Mouse (Mus musculus): ENCODE results near the gene Ube2l6. TPM values are rescaled to one million over a fixed set of nuclear protein-coding genes. Genes with fewer than 3 reads are reported as not detected.

Gene Ube2l6
- 25.2 TPM for polyA plus RNA-seq (2014; fragmentation: Illumina TruSeq; extraction: RNeasy Lipid Tissue Mini Kit (QIAGEN cat#74804))

GRCm38 (mm10) chr2:84798493-84798921 is at the start of gene Ube2l6:
Gene Ube2l6, plus strand, starts transcription at chr2:84798828.

GRCm38 (mm10) chr2:84775241-84775640 is 23.4 kb upstream of the Ube2l6 start, which contains the start of gene Serping1:
Gene Serping1, minus strand, starts transcription at chr2:84775444.

GRCm38 (mm10) chr2:84822552-84822951 is 23.9 kb downstream of the Ube2l6 start, which contains the start of gene Smtnl1:
Gene Smtnl1, minus strand, starts transcription at chr2:84822652.

GRCm38 (mm10) chr2:84826488-84827282 is 28.1 kb downstream of the Ube2l6 start, which contains the start of gene Timm10:
Gene Timm10, plus strand, starts transcription at chr2:84826997.

GRCm38 (mm10) chr2:84838593-84838949 is 39.9 kb downstream of the Ube2l6 start, which contains the start of gene Slc43a1:
Gene Slc43a1, plus strand, starts transcription at chr2:84838850.

Other genes with a start within 250 kb of the Ube2l6 start
- 362 TPM for gene Ctnnd1, start 148.1 kb upstream of the Ube2l6 start, polyA plus RNA-seq (2014; fragmentation: Illumina TruSeq; extraction: RNeasy Lipid Tissue Mini Kit (QIAGEN cat#74804))
- gene Btbd18, start 139.7 kb upstream of the Ube2l6 start, polyA plus RNA-seq (2014; fragmentation: Illumina TruSeq; extraction: RNeasy Lipid Tissue Mini Kit (QIAGEN cat#74804)) = not detected
- gene Selenoh, start 128.1 kb upstream of the Ube2l6 start, polyA plus RNA-seq (2014; fragmentation: Illumina TruSeq; extraction: RNeasy Lipid Tissue Mini Kit (QIAGEN cat#74804)) = 31.5 TPM
- not detected for gene Gm28635, start 120.8 kb upstream of the Ube2l6 start, polyA plus RNA-seq (2014; fragmentation: Illumina TruSeq; extraction: RNeasy Lipid Tissue Mini Kit (QIAGEN cat#74804))
- gene Med19, start 120.4 kb upstream of the Ube2l6 start, polyA plus RNA-seq (2014; fragmentation: Illumina TruSeq; extraction: RNeasy Lipid Tissue Mini Kit (QIAGEN cat#74804)) = 89.1 TPM
- gene Tmx2, start 119.7 kb upstream of the Ube2l6 start, polyA plus RNA-seq (2014; fragmentation: Illumina TruSeq; extraction: RNeasy Lipid Tissue Mini Kit (QIAGEN cat#74804)) = 118 TPM
- gene Zdhhc5, start 83.6 kb upstream of the Ube2l6 start, polyA plus RNA-seq (2014; fragmentation: Illumina TruSeq; extraction: RNeasy Lipid Tissue Mini Kit (QIAGEN cat#74804)) = 74.2 TPM
- 24.7 TPM for gene Clp1, start 71.5 kb upstream of the Ube2l6 start, polyA plus RNA-seq (2014; fragmentation: Illumina TruSeq; extraction: RNeasy Lipid Tissue Mini Kit (QIAGEN cat#74804))
- 1.1 TPM for gene Ypel4, start 64.8 kb upstream of the Ube2l6 start, polyA plus RNA-seq (2014; fragmentation: Illumina TruSeq; extraction: RNeasy Lipid Tissue Mini Kit (QIAGEN cat#74804))
- not detected for gene Gm19426, start 55.2 kb upstream of the Ube2l6 start, polyA plus RNA-seq (2014; fragmentation: Illumina TruSeq; extraction: RNeasy Lipid Tissue Mini Kit (QIAGEN cat#74804))
- 45.8 TPM for gene Serping1, start 23.4 kb upstream of the Ube2l6 start, polyA plus RNA-seq (2014; fragmentation: Illumina TruSeq; extraction: RNeasy Lipid Tissue Mini Kit (QIAGEN cat#74804))
- gene Smtnl1, start 23.8 kb downstream of the Ube2l6 start, polyA plus RNA-seq (2014; fragmentation: Illumina TruSeq; extraction: RNeasy Lipid Tissue Mini Kit (QIAGEN cat#74804)) = not detected
- gene Timm10, start 28.2 kb downstream of the Ube2l6 start, polyA plus RNA-seq (2014; fragmentation: Illumina TruSeq; extraction: RNeasy Lipid Tissue Mini Kit (QIAGEN cat#74804)) = 2.7 TPM
- 2.0 TPM for gene Slc43a1, start 40.0 kb downstream of the Ube2l6 start, polyA plus RNA-seq (2014; fragmentation: Illumina TruSeq; extraction: RNeasy Lipid Tissue Mini Kit (QIAGEN cat#74804))
- gene Rtn4rl2, start 87.9 kb downstream of the Ube2l6 start, polyA plus RNA-seq (2014; fragmentation: Illumina TruSeq; extraction: RNeasy Lipid Tissue Mini Kit (QIAGEN cat#74804)) = not detected
- 39.9 TPM for gene Slc43a3, start 137.8 kb downstream of the Ube2l6 start, polyA plus RNA-seq (2014; fragmentation: Illumina TruSeq; extraction: RNeasy Lipid Tissue Mini Kit (QIAGEN cat#74804))
- gene Prg2, start 181.6 kb downstream of the Ube2l6 start, polyA plus RNA-seq (2014; fragmentation: Illumina TruSeq; extraction: RNeasy Lipid Tissue Mini Kit (QIAGEN cat#74804)) = not detected
- not detected for gene Prg3, start 189.4 kb downstream of the Ube2l6 start, polyA plus RNA-seq (2014; fragmentation: Illumina TruSeq; extraction: RNeasy Lipid Tissue Mini Kit (QIAGEN cat#74804))
- 178 TPM for gene Ssrp1, start 238.4 kb downstream of the Ube2l6 start, polyA plus RNA-seq (2014; fragmentation: Illumina TruSeq; extraction: RNeasy Lipid Tissue Mini Kit (QIAGEN cat#74804))
- not detected for gene P2rx3, start 238.6 kb downstream of the Ube2l6 start, polyA plus RNA-seq (2014; fragmentation: Illumina TruSeq; extraction: RNeasy Lipid Tissue Mini Kit (QIAGEN cat#74804))
- gene Tnks1bp1, start 249.2 kb downstream of the Ube2l6 start, polyA plus RNA-seq (2014; fragmentation: Illumina TruSeq; extraction: RNeasy Lipid Tissue Mini Kit (QIAGEN cat#74804)) = 0.43 TPM